10 mouse cellular contexts compared by ENCODE assay signal in the genomic region with DNA sequence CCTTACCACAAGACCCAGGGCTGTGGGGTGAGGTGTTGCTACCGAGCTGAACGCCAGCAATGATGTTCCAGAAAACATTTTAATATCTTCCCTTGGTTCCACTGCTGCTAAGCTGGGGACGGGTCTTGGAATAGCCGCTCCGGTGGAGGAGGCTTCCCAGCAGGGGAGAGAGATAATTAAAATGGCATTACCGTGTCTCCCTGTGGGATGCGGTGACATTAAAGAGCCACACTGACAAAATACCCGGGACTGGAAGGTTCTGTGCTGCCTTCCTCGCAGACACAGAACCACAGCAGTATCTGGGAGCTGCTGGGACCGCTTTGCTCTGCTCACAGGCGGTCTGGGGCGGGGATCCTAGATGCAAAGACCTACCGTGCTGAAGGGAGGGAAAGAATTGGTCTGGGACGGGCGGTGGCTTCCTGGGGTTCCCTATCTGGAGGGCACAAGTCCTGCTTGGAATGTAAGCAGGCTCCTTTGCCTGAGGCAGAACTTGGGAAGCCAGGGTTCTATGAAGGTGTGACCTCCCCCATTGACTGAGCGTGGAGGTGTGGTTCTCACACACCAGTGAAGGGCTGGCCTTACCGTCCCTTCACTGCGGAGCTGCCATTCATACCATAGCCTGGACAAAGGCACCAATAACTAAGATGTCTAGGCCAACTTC. TPM values are rescaled to one million over a fixed set of nuclear protein-coding genes. Genes with fewer than 3 reads are reported as not detected.
DNase-seq lines count a peak whose midpoint lies in the region; ATAC-seq and TF ChIP-seq lines count a peak whose summit lies in the region.
"Had no signal": no experiment of that assay in that cellular context is flagged by ENCODE, and none has a peak within 500 bp of the region (broad histone marks: within the 10 kb centered on the region; RNA-seq: fewer than 3 reads in every experiment).

No protein-coding gene starts in this region.

- peak overlapping the region; percentile 51; the same call in 1 of the 2 replicates for H3K27ac ChIP-seq in kidney, embryonic 14.5 days (ENCODE audit: low read depth, low read length)
- H3K27ac ChIP-seq in ES-E14 (ENCODE audit: insufficient read depth, low read depth, low read length, poor library complexity, severe bottlenecking) = peak overlapping the region; percentile 40; the same call in 1 of the 2 replicates
- peak overlapping the region; percentile 63 for H3K27ac ChIP-seq in forebrain, embryonic 13.5 days
- H3K27ac ChIP-seq in liver, embryonic 16.5 days (ENCODE audit: low read length) = peak overlapping the region; percentile 76

- no peaks in the 10 kb centered on the region for H3K27me3 ChIP-seq in kidney, embryonic 14.5 days (ENCODE audit: control insufficient read depth, insufficient read depth, low read length)
- H3K27me3 ChIP-seq in forebrain, embryonic 13.5 days = 0 out of 2 replicates have a peak, but pooled peaks cover 3% of the 10 kb centered on the region
- H3K27me3 ChIP-seq in liver, embryonic 16.5 days (ENCODE audit: control insufficient read depth, insufficient read depth, low read depth, low read length) = no peaks in the 10 kb centered on the region
- H3K27me3 ChIP-seq: megakaryocyte, embryonic 14.5 days had no signal

- 25% methylated on average over 18 of the region's 18 CpGs for WGBS in kidney, embryonic 14.5 days
- WGBS in forebrain, embryonic 13.5 days = 11% methylated on average over 18 of the region's 18 CpGs
- WGBS in liver, embryonic 16.5 days (ENCODE audit: insufficient replicate concordance) = 47% methylated on average over 18 of the region's 18 CpGs

- no peaks in the 10 kb centered on the region for H3K9me3 ChIP-seq in kidney, embryonic 14.5 days (ENCODE audit: control insufficient read depth, low read length)
- H3K9me3 ChIP-seq in ES-E14 (ENCODE audit: control insufficient read depth, insufficient read depth, low read depth, low read length) = no peaks in the 10 kb centered on the region
- no peaks in the 10 kb centered on the region for H3K9me3 ChIP-seq in forebrain, embryonic 13.5 days (replicated peaks)
- no peaks in the 10 kb centered on the region for H3K9me3 ChIP-seq in liver, embryonic 16.5 days (replicated peaks; ENCODE audit: control insufficient read depth, low read length)
- H3K9me3 ChIP-seq: megakaryocyte, embryonic 14.5 days had no signal

- no peak for DNase-seq in kidney, postnatal 36 days
- DNase-seq in ES-E14 (ENCODE audit: low read depth, low spot score) = peak; percentile 79
- DNase-seq in spleen, adult 18-20 months = no peak
- no peak for DNase-seq in cerebellum, postnatal 4 days (ENCODE audit: low spot score in 2 of 2)
- DNase-seq in gastrocnemius, adult 18-20 months (ENCODE audit: low spot score) = no peak
- DNase-seq: heart, postnatal 14 days had no signal

- no peaks in the 10 kb centered on the region for H3K36me3 ChIP-seq in kidney, embryonic 14.5 days (ENCODE audit: control insufficient read depth, insufficient read depth, low read length)
- H3K36me3 ChIP-seq in ES-E14 (ENCODE audit: control insufficient read depth, insufficient read depth, low read length, poor library complexity, severe bottlenecking) = no peaks in the 10 kb centered on the region; the same call in 1 of the 2 replicates
- H3K36me3 ChIP-seq in forebrain, embryonic 13.5 days (ENCODE audit: poor library complexity, severe bottlenecking) = no peaks in the 10 kb centered on the region
- no peaks in the 10 kb centered on the region for H3K36me3 ChIP-seq in liver, embryonic 16.5 days (ENCODE audit: control insufficient read depth, insufficient read depth)

- no peak overlapping the region for H3K4me3 ChIP-seq in kidney, embryonic 14.5 days (ENCODE audit: low read length)
- H3K4me3 ChIP-seq in ES-E14 (ENCODE audit: insufficient read depth in 1 of 2, low read depth in 1 of 2, low read length in 2 of 2, poor library complexity in 1 of 2, severe bottlenecking in 1 of 2) = no peak overlapping the region
- no peak overlapping the region for H3K4me3 ChIP-seq in forebrain, embryonic 13.5 days
- H3K4me3 ChIP-seq in liver, embryonic 16.5 days (ENCODE audit: low read depth, low read length) = no peak overlapping the region

- no peak overlapping the region for H3K9ac ChIP-seq in kidney, embryonic 14.5 days (ENCODE audit: low read depth, low read length)
- H3K9ac ChIP-seq in ES-E14 (ENCODE audit: insufficient read depth, low read depth, low read length, poor library complexity, severe bottlenecking) = no peak overlapping the region
- H3K9ac ChIP-seq in forebrain, embryonic 13.5 days = no peak overlapping the region
- H3K9ac ChIP-seq in liver, embryonic 16.5 days (ENCODE audit: low read depth, low read length) = no peak overlapping the region

- in situ Hi-C loops in ES-E14 (cut with MboI; ENCODE audit: low sequenced_read_pairs in 2 of 2, unreplicated experiment in 2 of 2) = no loop called here

- no peak overlapping the region for H3K4me2 ChIP-seq in kidney, embryonic 14.5 days (replicated peaks; ENCODE audit: low read depth, low read length)
- no peak overlapping the region for H3K4me2 ChIP-seq in forebrain, embryonic 13.5 days
- no peak overlapping the region for H3K4me2 ChIP-seq in liver, embryonic 16.5 days (ENCODE audit: low read depth, low read length)

- H3K4me1 ChIP-seq in kidney, embryonic 14.5 days (ENCODE audit: control insufficient read depth, insufficient read depth, low read length) = peaks cover 32% of the 10 kb centered on the region
- H3K4me1 ChIP-seq in ES-E14 (ENCODE audit: control insufficient read depth in 2 of 2, insufficient read depth in 2 of 2, low read length in 2 of 2, poor library complexity in 1 of 2) = peaks cover 0 to 19% of the 10 kb centered on the region in 2 experiments; a peak in 2 of 4 replicates
- peaks cover 52% of the 10 kb centered on the region for H3K4me1 ChIP-seq in forebrain, embryonic 13.5 days
- H3K4me1 ChIP-seq in liver, embryonic 16.5 days (ENCODE audit: control insufficient read depth, low read depth, low read length) = peaks cover 34% of the 10 kb centered on the region

- no peak for ATAC-seq in kidney, embryonic 14.5 days (ENCODE audit: low FRiP score, low TSS enrichment)
- no peak for ATAC-seq in forebrain, embryonic 13.5 days
- no peak for ATAC-seq in liver, embryonic 16.5 days (ENCODE audit: low read depth)

TF ChIP-seq in ES-E14, 5 proteins besides CTCF, POLR2A, EP300 and RAD21:
- TF ChIP-seq ZNF384 (IDR thresholded peaks at IDR 0.05; ENCODE audit: low read depth, low read length) (no peak), ZC3H11A (IDR thresholded peaks at IDR 0.05; ENCODE audit: borderline replicate concordance, low read depth, low read length) (no peak), HCFC1 (IDR thresholded peaks at IDR 0.05; ENCODE audit: borderline replicate concordance, insufficient read depth, low read length) (no peak)

RNA-seq across cellular contexts. Expression of gene Parvg, which starts 9.3 kb away (rescaled TPM):
- polyA plus RNA-seq in kidney, embryonic 14.5 days (2014; fragmentation: Nextera tagmentation; extraction: Ambion mirVana) = 0.70 and 0.94 TPM in 2 replicates
- 1.3 TPM in 2 replicates for total RNA-seq in ES-E14 (2012; rRNA removed)
- polyA plus RNA-seq in forebrain, embryonic 13.5 days (2015; fragmentation: Nextera tagmentation; extraction: Ambion mirVana) = 0.64 and 0.66 TPM in 2 replicates
- polyA plus RNA-seq in liver, embryonic 16.5 days (2015; fragmentation: Nextera tagmentation; extraction: Ambion mirVana) = 12.9 and 14.8 TPM in 2 replicates
- total RNA-seq in gastrocnemius, adult 18-20 months (2021) = 1 to 10 TPM; 1.0 to 1.4 TPM
